Mouse (Mus musculus): ENCODE data around the gene Lats2.
"Not testable (repeated sequence)": the region's sequence is repeated elsewhere in the genome, so short reads cannot be mapped to it uniquely, and the experiment has no call there.

The Lats2 gene

GRCm38 (mm10) chr14:57695550-57695949 is 62.6 kb downstream of the Lats2 start:
- no peak for DNase-seq (ENCODE audit: low spot score)

- no peak for DNase-seq (ENCODE audit: low spot score)
Measured at GRCm38 (mm10) chr14:57694246-57694645, 63.9 kb downstream of the Lats2 start.

GRCm38 (mm10) chr14:57692517-57693130 is 65.6 kb downstream of the Lats2 start:
- no peak for DNase-seq (ENCODE audit: low spot score)

- no peak for DNase-seq (ENCODE audit: low spot score)
Measured at GRCm38 (mm10) chr14:57691316-57691715, 66.9 kb downstream of the Lats2 start.

- no peak for DNase-seq (ENCODE audit: low spot score)
Measured at GRCm38 (mm10) chr14:57690681-57691080, 67.5 kb downstream of the Lats2 start.

- not testable (repeated sequence) for DNase-seq (ENCODE audit: low spot score)
Measured at GRCm38 (mm10) chr14:57688066-57688465, 70.1 kb downstream of the Lats2 start.

GRCm38 (mm10) chr14:57687441-57687840 is 70.7 kb downstream of the Lats2 start:
- no peak for DNase-seq (ENCODE audit: low spot score)

GRCm38 (mm10) chr14:57686647-57687046 is 71.5 kb downstream of the Lats2 start:
- DNase-seq (ENCODE audit: low spot score) = no peak

GRCm38 (mm10) chr14:57684579-57684978 is 73.6 kb downstream of the Lats2 start:
- no peak for DNase-seq (ENCODE audit: low spot score)

GRCm38 (mm10) chr14:57682751-57683150 is 75.4 kb downstream of the Lats2 start:
- no peak for DNase-seq (ENCODE audit: low spot score)

- DNase-seq (ENCODE audit: low spot score) = peak; percentile 45
Measured at GRCm38 (mm10) chr14:57679958-57680535, 78.1 kb downstream of the Lats2 start.

- no peak for DNase-seq (ENCODE audit: low spot score)
Measured at GRCm38 (mm10) chr14:57679523-57679922, 78.7 kb downstream of the Lats2 start.

- DNase-seq (ENCODE audit: low spot score) = no peak
Measured at GRCm38 (mm10) chr14:57675481-57675880, 82.7 kb downstream of the Lats2 start.

- DNase-seq (ENCODE audit: low spot score) = no peak
Measured at GRCm38 (mm10) chr14:57665628-57665950, 92.6 kb downstream of the Lats2 start.

- DNase-seq (ENCODE audit: low spot score) = peak; percentile 67
Measured at GRCm38 (mm10) chr14:57664822-57665627, 93.2 kb downstream of the Lats2 start, which contains the start of gene Xpo4. Gene Xpo4 (minus strand): TSS chr14:57665430.

GRCm38 (mm10) chr14:57664311-57664821 is 93.8 kb downstream of the Lats2 start:
- DNase-seq (ENCODE audit: low spot score) = peak; percentile 36

- no peak for DNase-seq (ENCODE audit: low spot score)
Measured at GRCm38 (mm10) chr14:57663630-57664029, 94.6 kb downstream of the Lats2 start.

- no peak for DNase-seq (ENCODE audit: low spot score)
Measured at GRCm38 (mm10) chr14:57658301-57658700, 99.9 kb downstream of the Lats2 start.

GRCm38 (mm10) chr14:57657500-57657899 is 100.7 kb downstream of the Lats2 start:
- no peak for DNase-seq (ENCODE audit: low spot score)

- not testable (repeated sequence) for DNase-seq (ENCODE audit: low spot score)
Measured at GRCm38 (mm10) chr14:57656519-57656918, 101.7 kb downstream of the Lats2 start.

- no peak for DNase-seq (ENCODE audit: low spot score)
Measured at GRCm38 (mm10) chr14:57649501-57649900, 108.7 kb downstream of the Lats2 start.

- DNase-seq (ENCODE audit: low spot score) = no peak
Measured at GRCm38 (mm10) chr14:57646155-57646554, 112.0 kb downstream of the Lats2 start.
